Mouse (Mus musculus) thymus, adult 2 months (tissue): ENCODE data around the gene Rbm44.

ENCODE experiments used
- CTCF ChIP-seq: fragments of 200-500 bp; IDR thresholded peaks from 2 replicates; pipeline ENCODE4 v1.5.1; 2012; ENCODE audit warnings: mild to moderate bottlenecking, control low read depth, low read length, moderate library complexity, borderline replicate concordance; ENCODE audit not compliant: control insufficient read depth, poor library complexity, insufficient read depth; ENCODE audit errors: extremely low read depth
- POLR2A ChIP-seq: fragments of 200-500 bp; IDR thresholded peaks from 2 replicates; pipeline ENCODE4 v1.6.1; 2012; ENCODE audit warnings: mild to moderate bottlenecking, low read length, control low read depth, moderate library complexity; ENCODE audit not compliant: control insufficient read depth, poor library complexity, insufficient read depth; ENCODE audit errors: extremely low read depth

DNA sequence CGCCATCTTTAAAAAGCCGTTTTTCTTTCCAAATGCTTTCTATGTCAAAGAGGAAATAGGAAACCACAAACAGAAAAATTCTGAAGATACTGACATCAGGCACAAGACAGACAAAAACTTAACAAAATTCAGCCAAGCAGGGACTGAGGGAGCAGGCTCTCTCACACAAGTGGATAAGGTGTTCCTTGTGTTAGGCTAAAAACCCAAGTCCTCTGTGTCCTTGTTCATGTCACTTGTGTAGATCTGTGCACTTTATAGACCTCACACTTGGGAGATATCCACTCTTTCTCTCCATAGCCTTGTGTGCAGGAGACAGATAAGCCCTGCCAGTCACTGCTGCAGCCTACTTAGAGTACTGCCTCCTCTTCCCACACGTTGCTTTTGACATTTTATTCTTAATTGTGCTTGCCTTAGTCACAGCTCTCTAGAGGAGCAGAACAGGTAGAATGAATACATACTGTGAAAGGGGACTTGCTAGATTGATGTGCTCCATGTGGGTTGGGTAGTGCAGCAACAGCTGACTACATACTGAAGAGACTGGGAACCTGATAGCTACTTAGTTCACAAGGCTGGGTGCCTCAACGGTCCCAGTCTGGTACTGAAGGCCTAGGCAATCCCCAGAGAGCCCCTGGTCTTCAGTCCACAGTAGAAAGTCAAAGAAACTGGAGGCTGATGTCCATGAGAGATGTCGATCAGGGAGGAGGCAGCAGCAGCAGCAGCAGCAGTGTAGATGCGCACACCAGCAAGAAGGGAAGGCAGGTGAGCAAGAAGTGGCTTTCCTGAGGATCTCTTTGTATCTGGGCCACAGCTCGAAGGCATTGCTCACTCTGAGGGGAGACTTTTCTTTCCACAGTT, 43.1 kb downstream of the Rbm44 start:
- TF ChIP-seq POLR2A (no peak), CTCF (no peak)
